Mouse (Mus musculus) forebrain, embryonic 16.5 days (tissue): Measurements from ENCODE around the gene Gna14. TPM values are rescaled to one million over a fixed set of nuclear protein-coding genes. Genes with fewer than 3 reads are reported as not detected.

Experiments
- ATAC-seq: fragments of 200-750 bp; cut with Nextera tagmentation; 2 replicates; pipeline ENCODE4 v1.8.0; 2017; ENCODE audit warnings: mild to moderate bottlenecking, moderate library complexity
- H3K27ac ChIP-seq: fragments of 300-500 bp; sonication (generic); 2 replicates; pipeline ENCODE4 v1.5.1; 2014; ENCODE audit warnings: low read length, control low read depth
- H3K27me3 ChIP-seq: fragments of 300-500 bp; sonication (generic); replicated peaks from 2 replicates; pipeline ENCODE4 v1.6.1; 2014; ENCODE audit warnings: low read length; ENCODE audit not compliant: control insufficient read depth, insufficient read depth
- H3K36me3 ChIP-seq: fragments of 300-500 bp; sonication (generic); 2 replicates; pipeline ENCODE4 v1.6.1; 2014; ENCODE audit not compliant: control insufficient read depth, insufficient read depth
- H3K4me1 ChIP-seq: fragments of 300-500 bp; sonication (generic); replicated peaks from 2 replicates; pipeline ENCODE4 v1.6.1; 2014; ENCODE audit warnings: low read length; ENCODE audit not compliant: control insufficient read depth, insufficient read depth
- H3K4me2 ChIP-seq: fragments of 300-500 bp; sonication (generic); 2 replicates; pipeline ENCODE4 v1.6.1; 2014; ENCODE audit warnings: mild to moderate bottlenecking, low read length, control low read depth
- H3K4me3 ChIP-seq: fragments of 300-500 bp; sonication (generic); replicated peaks from 2 replicates; pipeline ENCODE4 v1.5.1; 2014; ENCODE audit warnings: mild to moderate bottlenecking, low read length, control low read depth
- H3K9ac ChIP-seq: fragments of 300-500 bp; sonication (generic); replicated peaks from 2 replicates; pipeline ENCODE4 v1.6.1; 2014; ENCODE audit warnings: low read depth, low read length, control low read depth
- H3K9me3 ChIP-seq: fragments of 300-500 bp; sonication (generic); 2 replicates; pipeline ENCODE4 v1.6.1; 2016; ENCODE audit warnings: low read length; ENCODE audit not compliant: control insufficient read depth
- WGBS: fragments of 180-500 bp; shearing (Covaris S2); extraction: QIAGEN DNeasy Blood & Tissue Kit; methylation state at CpG from one replicate; pipeline ENCODE4 v1.1.7; 2014; 5-methylcytosine and 5-hydroxymethylcytosine counted together
- polyA plus RNA-seq: library from polyadenylated mRNA; unstranded; fragments of >200 nt; fragmentation: Nextera tagmentation; extraction: Ambion mirVana; gene quantifications from 2 replicates; pipeline ENCODE4 v1.2.1, GENCODE M21; 2015

Gna14 gene
- polyA plus RNA-seq, 1 experiment from 2014 or later: 1.3 TPM

DNA sequence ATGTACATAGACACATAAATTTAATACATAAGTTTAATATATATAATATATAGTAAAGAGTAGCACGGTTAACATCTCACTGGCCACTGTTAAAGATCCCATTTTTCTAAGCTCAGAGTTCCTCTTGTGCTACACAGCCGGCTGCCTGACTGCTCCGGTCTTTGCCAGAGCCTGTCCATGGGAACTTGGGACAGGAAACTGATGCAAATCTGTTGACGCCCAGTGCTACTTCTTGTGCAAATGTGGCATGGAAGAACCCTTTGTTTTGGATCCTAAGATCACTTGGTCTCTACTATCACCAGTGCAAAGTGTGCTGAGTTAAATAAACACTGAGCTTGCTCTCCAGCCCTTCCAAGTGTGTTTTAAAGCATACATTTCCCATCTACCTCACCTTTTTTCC is 29.2 kb downstream of the Gna14 start:
- H3K9me3 ChIP-seq: no peaks in the 10 kb centered on the region
- 78% methylated on average over 4 of the region's 4 CpGs for WGBS
- no peak for ATAC-seq
- no peaks in the 10 kb centered on the region for H3K36me3 ChIP-seq
- H3K4me1 ChIP-seq: no peaks in the 10 kb centered on the region
- H3K27me3 ChIP-seq: no peaks in the 10 kb centered on the region
- no peak overlapping the region for H3K4me2 ChIP-seq
- no peak overlapping the region for H3K27ac ChIP-seq
- H3K4me3 ChIP-seq: no peak overlapping the region
- H3K9ac ChIP-seq: no peak overlapping the region

DNA sequence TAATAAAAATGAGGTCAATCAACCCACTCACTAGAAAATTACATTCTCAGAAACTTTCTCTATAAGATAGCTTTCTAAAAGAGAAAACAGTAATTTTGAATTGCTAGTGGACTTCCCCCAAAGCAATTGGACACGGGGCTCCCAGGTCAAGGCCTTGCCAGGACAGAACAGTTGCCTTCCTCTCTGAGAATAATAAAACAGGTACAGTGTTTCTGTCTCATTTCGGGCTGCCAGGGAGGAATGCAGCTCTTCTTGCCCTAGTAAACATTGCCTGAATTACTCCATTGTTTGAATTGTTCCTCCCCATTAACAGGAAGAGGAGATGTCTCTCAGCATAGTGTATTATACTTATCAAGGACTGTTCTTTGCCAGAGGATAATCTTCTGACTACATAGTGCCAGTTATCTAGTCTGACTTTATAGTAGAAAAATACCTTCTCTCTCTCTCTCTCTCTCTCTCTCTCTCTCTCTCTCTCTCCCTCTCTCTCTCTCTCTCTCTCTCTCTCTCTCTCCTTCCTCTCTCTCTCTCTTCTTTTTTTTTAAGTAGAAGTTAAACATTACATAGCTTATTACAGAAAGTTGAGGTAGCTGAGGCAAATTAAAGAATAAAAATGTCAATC is 33.3 kb downstream of the Gna14 start:
- Histone ChIP-seq H3K4me3 (no peak overlapping the region), H3K9me3 (peaks cover 4% of the 10 kb centered on the region), H3K27ac (no peak overlapping the region), H3K27me3 (no peaks in the 10 kb centered on the region), H3K4me2 (no peak overlapping the region), H3K36me3 (no peaks in the 10 kb centered on the region), H3K4me1 (no peaks in the 10 kb centered on the region), H3K9ac (no peak overlapping the region)
- 47% methylated on average over 2 of the region's 2 CpGs for WGBS
- no peak for ATAC-seq

DNA sequence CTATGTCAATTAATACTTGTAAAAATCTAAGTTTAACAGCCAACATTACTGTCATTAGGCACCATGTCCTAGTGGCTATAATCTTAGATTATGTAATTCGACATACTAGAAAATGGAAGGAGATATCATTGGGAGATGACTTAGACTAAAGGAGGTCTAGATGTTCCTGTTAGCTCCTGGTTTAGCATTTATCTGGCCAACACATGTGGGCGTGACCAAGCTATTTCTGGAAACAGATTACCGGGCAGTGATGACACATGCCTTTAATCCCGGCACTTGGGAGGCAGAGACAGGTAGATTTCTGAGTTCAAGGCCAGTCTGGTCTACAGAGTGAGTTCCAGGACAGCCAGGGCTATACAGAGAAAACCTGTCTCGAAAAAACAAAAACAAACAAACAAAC is 37.1 kb downstream of the Gna14 start:
- Histone ChIP-seq H3K4me1 (no peaks in the 10 kb centered on the region), H3K9ac (no peak overlapping the region), H3K4me2 (no peak overlapping the region), H3K27ac (no peak overlapping the region), H3K9me3 (peaks cover 4% of the 10 kb centered on the region), H3K27me3 (no peaks in the 10 kb centered on the region), H3K4me3 (no peak overlapping the region), H3K36me3 (no peaks in the 10 kb centered on the region)
- 83% methylated on average over 5 of the region's 5 CpGs for WGBS
- no peak for ATAC-seq

DNA sequence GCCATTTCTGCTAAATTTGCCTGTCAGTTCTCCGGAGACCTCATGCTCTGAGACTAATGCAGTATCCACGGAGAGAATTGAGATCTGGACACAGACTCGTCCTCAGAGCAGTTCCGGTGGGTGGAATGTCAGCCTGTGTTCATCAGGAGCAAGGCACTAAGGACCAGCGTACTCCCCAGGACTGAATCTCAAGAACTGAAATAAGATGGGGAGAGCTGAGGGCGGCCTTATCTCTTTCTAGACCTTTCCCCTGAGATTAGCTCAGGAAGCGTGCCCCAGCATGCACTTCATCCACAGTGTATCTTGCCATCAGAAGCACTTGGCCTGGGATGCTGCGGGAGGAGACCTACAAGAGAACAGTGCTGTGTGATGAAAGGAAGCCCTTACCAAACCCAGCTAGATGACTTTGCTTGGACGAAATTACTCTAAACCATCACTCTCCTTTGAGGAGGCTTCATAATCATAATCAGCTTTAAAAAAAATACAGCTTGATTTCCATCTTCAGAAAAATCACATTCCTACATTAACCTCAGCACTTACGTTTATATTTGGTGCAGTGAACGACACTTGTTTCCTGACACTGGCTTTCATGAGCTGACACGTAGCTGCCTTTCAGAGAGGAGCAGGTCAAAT is 41.9 kb downstream of the Gna14 start:
- no peak for ATAC-seq
- no peaks in the 10 kb centered on the region for H3K27me3 ChIP-seq
- 90% methylated on average over 12 of the region's 12 CpGs for WGBS
- no peak overlapping the region for H3K4me3 ChIP-seq
- no peak overlapping the region for H3K4me2 ChIP-seq
- H3K36me3 ChIP-seq: no peaks in the 10 kb centered on the region
- no peak overlapping the region for H3K9ac ChIP-seq
- no peaks in the 10 kb centered on the region for H3K4me1 ChIP-seq
- H3K27ac ChIP-seq: no peak overlapping the region
- H3K9me3 ChIP-seq: peaks cover 4% of the 10 kb centered on the region

DNA sequence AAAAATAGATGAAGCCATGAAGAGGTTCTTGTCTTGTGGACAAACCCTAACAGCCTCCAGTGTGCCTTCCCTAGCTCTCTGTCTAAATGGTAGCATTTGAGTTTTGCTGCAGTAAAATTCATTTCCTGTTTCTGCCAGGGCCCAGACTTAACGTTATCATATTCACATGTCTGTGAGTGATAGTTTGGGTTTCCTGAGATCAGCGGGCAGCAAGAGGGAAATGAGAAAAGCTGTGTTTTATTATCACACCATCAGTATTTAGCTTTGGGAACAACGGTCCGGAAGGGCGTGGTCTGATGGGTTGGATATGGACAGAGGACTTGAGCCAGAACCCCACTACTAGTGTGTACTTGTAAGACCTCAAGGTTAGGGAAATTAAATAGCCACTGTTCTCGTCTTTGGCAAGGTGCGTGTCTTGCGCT is 42.6 kb downstream of the Gna14 start:
- H3K36me3 ChIP-seq: no peaks in the 10 kb centered on the region
- no peaks in the 10 kb centered on the region for H3K27me3 ChIP-seq
- ATAC-seq: no peak
- peaks cover 4% of the 10 kb centered on the region for H3K9me3 ChIP-seq
- no peak overlapping the region for H3K4me2 ChIP-seq
- H3K4me1 ChIP-seq: no peaks in the 10 kb centered on the region
- no peak overlapping the region for H3K27ac ChIP-seq
- no peak overlapping the region for H3K4me3 ChIP-seq
- H3K9ac ChIP-seq: no peak overlapping the region
- WGBS: 92% methylated on average over 8 of the region's 8 CpGs

DNA sequence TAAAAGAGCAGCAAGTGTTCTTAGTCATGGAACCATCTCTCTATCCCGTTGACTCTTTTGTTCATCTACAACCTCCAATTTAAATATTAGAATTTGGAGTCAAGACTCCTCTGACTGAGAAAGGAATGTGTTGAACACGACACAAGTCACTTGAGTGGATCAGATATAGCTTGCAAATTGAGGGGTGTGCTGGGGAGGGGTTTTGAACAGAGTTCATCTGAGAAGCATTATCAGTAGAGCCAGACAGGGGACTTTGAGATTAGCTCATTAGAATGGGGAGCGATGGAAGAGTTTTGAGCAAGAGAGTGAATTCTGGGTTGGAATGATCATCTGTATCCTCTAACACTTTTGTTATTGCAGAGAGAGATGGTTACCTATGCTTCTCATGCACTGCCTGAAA is 46.5 kb downstream of the Gna14 start:
- Histone ChIP-seq H3K27ac (no peak overlapping the region), H3K9me3 (no peaks in the 10 kb centered on the region), H3K4me1 (no peaks in the 10 kb centered on the region), H3K4me3 (no peak overlapping the region), H3K27me3 (no peaks in the 10 kb centered on the region), H3K9ac (no peak overlapping the region), H3K4me2 (no peak overlapping the region), H3K36me3 (no peaks in the 10 kb centered on the region)
- WGBS: 87% methylated on average over 3 of the region's 3 CpGs
- no peak for ATAC-seq

DNA sequence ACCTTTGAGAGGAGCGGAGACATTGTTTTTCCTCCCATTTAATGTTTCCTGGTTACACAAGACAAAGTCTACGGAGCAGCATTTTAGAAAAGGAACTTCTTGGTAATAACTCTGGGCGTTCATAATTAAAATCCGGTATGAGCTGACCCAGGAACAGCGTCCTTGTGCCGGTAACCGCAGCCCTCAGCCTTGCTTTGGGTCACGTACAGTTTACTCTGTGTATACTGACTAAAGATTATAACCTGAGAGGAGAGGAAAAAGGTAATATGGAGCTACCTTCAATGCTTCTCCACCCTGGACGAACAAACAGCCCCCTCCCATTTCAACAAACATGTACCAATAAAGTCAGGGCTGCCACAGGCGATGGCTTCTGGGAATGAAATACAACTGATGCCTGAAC is 48.7 kb downstream of the Gna14 start:
- Histone ChIP-seq H3K36me3 (no peaks in the 10 kb centered on the region), H3K4me1 (no peaks in the 10 kb centered on the region), H3K9me3 (no peaks in the 10 kb centered on the region), H3K4me3 (no peak overlapping the region), H3K4me2 (no peak overlapping the region), H3K9ac (no peak overlapping the region), H3K27ac (no peak overlapping the region), H3K27me3 (no peaks in the 10 kb centered on the region)
- WGBS: 89% methylated on average over 10 of the region's 10 CpGs
- ATAC-seq: no peak

DNA sequence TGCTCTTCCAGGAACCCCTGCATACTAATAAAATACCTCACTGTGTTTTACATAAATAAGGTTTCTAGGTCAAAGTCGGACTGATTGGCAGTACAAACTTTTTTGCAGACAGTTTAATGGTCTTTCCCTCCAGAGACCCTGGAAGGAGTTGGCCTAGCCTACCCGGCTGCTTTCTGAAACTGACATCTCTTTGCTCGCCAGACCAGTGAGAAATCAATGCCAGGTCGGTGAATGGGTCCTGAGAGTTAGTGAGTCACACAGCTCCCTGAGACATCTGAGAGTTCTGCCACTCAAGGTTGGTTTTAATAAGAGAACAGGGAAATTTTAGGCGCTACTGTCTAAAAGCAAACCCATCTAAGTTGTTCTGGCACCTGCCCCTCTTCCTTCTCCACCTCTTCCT is 49.1 kb downstream of the Gna14 start:
- no peak overlapping the region for H3K4me3 ChIP-seq
- no peaks in the 10 kb centered on the region for H3K36me3 ChIP-seq
- no peak for ATAC-seq
- no peaks in the 10 kb centered on the region for H3K9me3 ChIP-seq
- 59% methylated on average over 5 of the region's 5 CpGs for WGBS
- H3K27me3 ChIP-seq: no peaks in the 10 kb centered on the region
- no peaks in the 10 kb centered on the region for H3K4me1 ChIP-seq
- H3K27ac ChIP-seq: no peak overlapping the region
- no peak overlapping the region for H3K9ac ChIP-seq
- H3K4me2 ChIP-seq: no peak overlapping the region

DNA sequence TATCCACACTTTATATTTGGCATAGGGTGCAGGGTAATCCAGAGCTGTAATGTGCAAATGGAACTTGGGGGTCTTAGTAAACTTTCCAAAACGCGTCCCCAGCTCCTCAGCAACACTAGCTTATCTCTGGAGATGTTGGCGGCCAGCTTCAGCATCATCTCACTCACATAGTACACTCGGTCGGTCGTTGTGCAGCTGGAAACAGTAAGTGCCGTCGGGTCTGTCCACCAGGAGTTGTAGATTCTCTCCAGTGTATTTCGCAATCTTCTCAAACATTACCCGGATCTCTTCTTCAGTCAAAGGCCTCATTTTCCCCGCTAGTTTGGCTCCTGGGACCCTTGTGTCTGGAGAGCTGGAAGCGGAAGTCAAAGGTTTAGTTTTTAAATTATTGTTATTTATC is 55.2 kb downstream of the Gna14 start:
- Histone ChIP-seq H3K4me3 (no peak overlapping the region), H3K27ac (no peak overlapping the region), H3K27me3 (no peaks in the 10 kb centered on the region), H3K9ac (no peak overlapping the region), H3K4me2 (no peak overlapping the region), H3K9me3 (no peaks in the 10 kb centered on the region), H3K36me3 (no peaks in the 10 kb centered on the region), H3K4me1 (peaks cover 6% of the 10 kb centered on the region)
- WGBS: 78% methylated on average over 12 of the region's 12 CpGs
- ATAC-seq: no peak

DNA sequence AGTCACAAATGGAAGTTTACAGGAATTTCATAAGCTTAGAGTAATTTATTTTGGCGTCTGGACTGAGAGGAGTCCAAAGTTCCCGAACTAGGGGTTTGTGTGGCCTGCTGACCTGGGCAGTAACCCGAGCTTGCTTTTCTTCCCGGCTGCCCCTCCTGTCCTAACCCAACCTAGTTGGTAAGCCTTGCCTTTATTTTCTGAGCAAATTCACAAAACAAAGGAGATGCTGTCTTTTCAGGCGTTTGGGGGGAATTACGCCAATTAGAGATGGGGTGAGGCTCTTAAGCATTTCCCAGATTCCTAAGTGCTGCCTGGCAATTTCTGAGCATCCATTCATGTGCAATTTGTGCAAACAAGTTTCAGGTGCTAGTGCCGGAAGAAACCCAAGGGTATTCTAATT is 55.9 kb downstream of the Gna14 start:
- Histone ChIP-seq H3K4me3 (no peak overlapping the region), H3K27ac (no peak overlapping the region), H3K9me3 (no peaks in the 10 kb centered on the region), H3K4me2 (no peak overlapping the region), H3K9ac (no peak overlapping the region), H3K27me3 (no peaks in the 10 kb centered on the region), H3K4me1 (peaks cover 6% of the 10 kb centered on the region), H3K36me3 (no peaks in the 10 kb centered on the region)
- ATAC-seq: peak; percentile 20; the same call in 1 of the 2 replicates
- WGBS: 6% methylated on average over 7 of the region's 7 CpGs
